Mouse (Mus musculus) lung, adult 2 months (tissue): ENCODE measurements around the gene Relt.

ENCODE experiments used
- CTCF ChIP-seq: fragments of 200-500 bp; IDR thresholded peaks from 2 replicates; pipeline ENCODE4 v1.5.1; 2011; ENCODE audit warnings: mild to moderate bottlenecking, low read length, control low read depth; ENCODE audit not compliant: insufficient read depth
- POLR2A ChIP-seq: fragments of 200-500 bp; IDR thresholded peaks from 2 replicates; pipeline ENCODE4 v1.6.1; 2011; ENCODE audit warnings: low read depth, mild to moderate bottlenecking, control low read depth, low read length, borderline replicate concordance; ENCODE audit errors: extremely low read depth

DNA sequence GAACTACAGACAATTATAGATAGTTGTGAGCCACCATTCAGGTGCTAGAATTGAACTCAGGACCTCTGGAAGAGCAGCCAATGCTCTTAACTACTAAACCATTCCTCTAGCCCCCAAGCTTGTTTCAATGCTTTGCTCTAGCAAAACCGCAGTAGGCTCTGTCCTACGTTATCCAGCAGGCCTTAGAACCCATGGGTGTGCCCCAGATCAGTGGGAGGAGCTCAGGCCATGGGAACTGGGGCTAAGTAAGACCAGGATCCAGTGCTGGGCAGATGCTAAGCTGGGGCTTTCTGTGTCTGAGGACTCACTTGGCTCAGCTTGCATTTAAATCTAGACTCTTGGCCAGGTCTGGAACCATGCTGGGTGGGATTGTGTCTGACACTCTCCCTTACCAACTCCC lies 4.3 kb upstream of the Relt start:
- TF ChIP-seq POLR2A (no peak), CTCF (no peak)
